Mouse (Mus musculus) heart, embryonic 12.5 days (tissue): ENCODE data around the gene Dnlz. TPM values are rescaled to one million over a fixed set of nuclear protein-coding genes. Genes with fewer than 3 reads are reported as not detected.

ENCODE experiments used
- ATAC-seq: fragments of 200-750 bp; cut with Nextera tagmentation; 2 replicates; pipeline ENCODE4 v1.8.0; 2017; ENCODE audit warnings: moderate TSS enrichment, moderate library complexity; ENCODE audit not compliant: insufficient number of reproducible peaks, low FRiP score
- H3K27ac ChIP-seq: fragments of 300-500 bp; sonication (generic); 2 replicates; pipeline ENCODE4 v1.5.1; 2016; ENCODE audit warnings: mild to moderate bottlenecking, moderate library complexity; ENCODE audit not compliant: poor library complexity, severe bottlenecking
- H3K27me3 ChIP-seq: fragments of 300-500 bp; sonication (generic); replicated peaks from 2 replicates; pipeline ENCODE4 v1.6.1; 2016; ENCODE audit warnings: mild to moderate bottlenecking, moderate library complexity
- H3K36me3 ChIP-seq: fragments of 300-500 bp; sonication (generic); 2 replicates; pipeline ENCODE4 v1.6.1; 2016; ENCODE audit warnings: mild to moderate bottlenecking, moderate library complexity
- H3K4me1 ChIP-seq: fragments of 300-500 bp; sonication (generic); replicated peaks from 2 replicates; pipeline ENCODE4 v1.6.1; 2016; ENCODE audit warnings: mild to moderate bottlenecking
- H3K4me2 ChIP-seq: fragments of 300-500 bp; sonication (generic); 2 replicates; pipeline ENCODE4 v1.6.1; 2016; ENCODE audit warnings: mild to moderate bottlenecking, moderate library complexity
- H3K4me3 ChIP-seq: fragments of 300-500 bp; sonication (generic); 2 replicates; pipeline ENCODE4 v1.5.1; 2016; ENCODE audit warnings: mild to moderate bottlenecking
- H3K9ac ChIP-seq: fragments of 300-500 bp; sonication (generic); 2 replicates; pipeline ENCODE4 v1.6.1; 2016; ENCODE audit warnings: mild to moderate bottlenecking, moderate library complexity
- H3K9me3 ChIP-seq: fragments of 300-500 bp; sonication (generic); replicated peaks from 2 replicates; pipeline ENCODE4 v1.6.1; 2016; ENCODE audit warnings: mild to moderate bottlenecking, moderate library complexity
- WGBS: fragments of 180-500 bp; shearing (Covaris S2); methylation state at CpG from one replicate; pipeline ENCODE4 v1.1.7; 2016; 5-methylcytosine and 5-hydroxymethylcytosine counted together
- polyA plus RNA-seq: library from polyadenylated mRNA; unstranded; fragments of >200 nt; fragmentation: Nextera tagmentation; extraction: Ambion mirVana; gene quantifications from 2 replicates; pipeline ENCODE4 v1.2.1, GENCODE M21; 2016

Dnlz gene
- polyA plus RNA-seq, 1 experiment from 2014 or later: 31.4 TPM

- WGBS: 54% methylated on average over 5 of the region's 5 CpGs
- Histone ChIP-seq H3K27ac (no peak overlapping the region), H3K4me1 (peaks cover 50% of the 10 kb centered on the region)
Measured at GRCm38 (mm10) chr2:26311936-26312335, 40.0 kb downstream of the Dnlz start.

DNA sequence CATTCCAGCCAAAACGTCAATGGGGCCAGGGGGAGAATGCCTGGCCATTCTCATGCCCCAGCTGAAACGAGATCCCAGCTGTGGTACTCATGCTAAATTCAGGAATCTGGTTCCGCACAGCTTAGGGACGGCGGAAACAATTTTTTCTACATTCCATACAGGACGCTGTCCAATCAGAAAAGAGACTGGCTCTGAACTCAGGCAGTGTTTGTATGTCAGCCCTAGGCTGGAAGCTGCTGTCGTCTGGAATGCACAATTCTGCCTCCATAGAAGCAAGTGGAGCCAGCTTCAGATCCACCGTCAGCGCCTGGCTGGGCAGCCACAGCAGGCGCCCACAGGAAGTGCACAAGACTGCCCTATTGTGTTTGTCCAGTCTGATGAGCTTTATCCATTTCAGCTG is 42.2 kb downstream of the Dnlz start:
- Histone ChIP-seq H3K27ac (peak overlapping the region; percentile 77), H3K36me3 (no peaks in the 10 kb centered on the region), H3K4me2 (peak overlapping the region; percentile 30), H3K4me3 (no peak overlapping the region), H3K27me3 (no peaks in the 10 kb centered on the region), H3K9me3 (no peaks in the 10 kb centered on the region), H3K4me1 (peaks cover 35% of the 10 kb centered on the region), H3K9ac (no peak overlapping the region)
- peak; percentile 63; the same call in 1 of the 2 replicates for ATAC-seq
- WGBS: 11% methylated on average over 10 of the region's 10 CpGs

More at GRCm38 (mm10) chr2:26311936-26312335, 40.0 kb downstream of the Dnlz start:
- Histone ChIP-seq H3K36me3 (no peaks in the 10 kb centered on the region), H3K27me3 (no peaks in the 10 kb centered on the region), H3K4me2 (no peak overlapping the region), H3K4me3 (no peak overlapping the region), H3K9ac (no peak overlapping the region), H3K9me3 (no peaks in the 10 kb centered on the region)
- no peak for ATAC-seq

DNA sequence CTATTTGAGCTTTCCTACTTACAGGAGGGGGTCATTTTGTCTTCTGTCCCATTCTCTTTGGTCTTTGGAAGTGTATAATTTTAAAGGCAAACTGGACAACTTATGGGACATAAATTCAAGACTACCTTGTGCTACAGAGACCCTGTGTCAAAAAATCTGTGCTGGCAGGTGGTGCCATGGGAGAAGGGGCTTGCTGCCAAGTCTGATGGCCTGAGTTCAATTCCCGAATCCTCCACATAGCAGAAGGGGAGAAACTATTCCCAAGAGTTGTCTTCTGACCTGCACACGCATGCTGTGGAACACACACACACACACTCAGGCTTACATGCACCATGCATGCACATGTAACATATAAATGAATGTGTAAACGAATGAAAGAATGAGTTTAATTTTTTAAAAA is 45.2 kb downstream of the Dnlz start:
- Histone ChIP-seq H3K27me3 (no peaks in the 10 kb centered on the region), H3K9ac (no peak overlapping the region), H3K36me3 (no peaks in the 10 kb centered on the region), H3K4me3 (no peak overlapping the region), H3K4me1 (peaks cover 18% of the 10 kb centered on the region), H3K9me3 (no peaks in the 10 kb centered on the region), H3K4me2 (no peak overlapping the region), H3K27ac (no peak overlapping the region)
- WGBS: 80% methylated on average over 3 of the region's 3 CpGs
- ATAC-seq: no peak

GRCm38 (mm10) chr2:26305555-26305954 is 46.4 kb downstream of the Dnlz start:
- Histone ChIP-seq H3K4me1 (peaks cover 17% of the 10 kb centered on the region), H3K4me2 (no peak overlapping the region), H3K27me3 (no peaks in the 10 kb centered on the region), H3K27ac (no peak overlapping the region), H3K9me3 (no peaks in the 10 kb centered on the region), H3K9ac (no peak overlapping the region), H3K4me3 (no peak overlapping the region), H3K36me3 (no peaks in the 10 kb centered on the region)
- 63% methylated on average over 2 of the region's 2 CpGs for WGBS
- ATAC-seq: no peak

GRCm38 (mm10) chr2:26304711-26305110 is 47.2 kb downstream of the Dnlz start:
- WGBS: 73% methylated on average over 1 of the region's 1 CpGs
- H3K9me3 ChIP-seq: no peaks in the 10 kb centered on the region
- peaks cover 18% of the 10 kb centered on the region for H3K4me1 ChIP-seq
- H3K27me3 ChIP-seq: no peaks in the 10 kb centered on the region
- ATAC-seq: no peak
- no peak overlapping the region for H3K9ac ChIP-seq
- no peak overlapping the region for H3K4me3 ChIP-seq
- H3K4me2 ChIP-seq: no peak overlapping the region
- H3K36me3 ChIP-seq: no peaks in the 10 kb centered on the region
- no peak overlapping the region for H3K27ac ChIP-seq

GRCm38 (mm10) chr2:26302005-26302503 is 49.9 kb downstream of the Dnlz start:
- Histone ChIP-seq H3K9ac (no peak overlapping the region), H3K4me3 (no peak overlapping the region), H3K36me3 (no peaks in the 10 kb centered on the region), H3K27me3 (no peaks in the 10 kb centered on the region), H3K9me3 (no peaks in the 10 kb centered on the region), H3K4me2 (no peak overlapping the region), H3K4me1 (peaks cover 37% of the 10 kb centered on the region), H3K27ac (no peak overlapping the region)
- ATAC-seq: no peak
- 83% methylated on average over 10 of the region's 10 CpGs for WGBS

GRCm38 (mm10) chr2:26300808-26301174 is 51.1 kb downstream of the Dnlz start:
- Histone ChIP-seq H3K27me3 (no peaks in the 10 kb centered on the region), H3K4me3 (no peak overlapping the region), H3K9me3 (no peaks in the 10 kb centered on the region), H3K36me3 (no peaks in the 10 kb centered on the region), H3K4me1 (peaks cover 45% of the 10 kb centered on the region), H3K9ac (no peak overlapping the region), H3K27ac (no peak overlapping the region), H3K4me2 (peak overlapping the region; percentile 20; the same call in 1 of the 2 replicates)
- ATAC-seq: no peak; the same call in 1 of the 2 replicates
- WGBS: 3% methylated on average over 3 of the region's 3 CpGs

DNA sequence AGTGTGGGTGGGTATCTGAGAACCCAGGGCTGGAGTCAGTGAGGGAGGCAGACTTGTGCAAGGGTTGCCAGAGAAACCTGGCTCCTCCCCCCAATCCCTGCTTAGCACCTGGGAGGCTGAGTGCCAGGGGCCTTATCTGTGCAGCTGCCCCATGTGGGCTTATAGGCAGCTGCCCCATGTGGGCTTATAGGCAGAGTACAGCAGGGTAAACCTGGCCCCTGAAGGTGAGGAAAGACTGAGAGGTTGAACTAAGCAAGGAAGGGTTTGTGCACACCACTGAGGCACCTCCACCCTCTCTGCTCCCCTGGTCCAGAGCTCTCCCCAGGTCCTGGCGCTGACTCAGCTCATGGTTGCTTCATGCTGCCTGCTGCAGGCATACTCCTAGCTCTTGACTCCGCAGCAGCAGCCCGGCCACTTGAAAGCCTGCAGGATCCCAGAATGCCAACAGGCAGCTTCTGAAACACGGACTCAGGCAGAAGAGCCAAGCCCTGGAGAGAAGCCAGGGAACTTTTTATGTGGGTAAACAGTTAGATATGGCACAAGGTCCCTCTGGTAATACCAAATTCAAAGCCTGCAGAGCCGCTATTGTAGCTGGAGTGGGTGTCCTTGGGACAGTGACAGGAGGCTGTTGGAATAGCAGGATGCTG is 51.6 kb downstream of the Dnlz start:
- WGBS: 33% methylated on average over 5 of the region's 5 CpGs
- Histone ChIP-seq H3K36me3 (no peaks in the 10 kb centered on the region), H3K9ac (no peak overlapping the region), H3K4me1 (peaks cover 45% of the 10 kb centered on the region), H3K27me3 (no peaks in the 10 kb centered on the region), H3K4me2 (peak overlapping the region; percentile 20; the same call in 1 of the 2 replicates), H3K9me3 (no peaks in the 10 kb centered on the region), H3K4me3 (no peak overlapping the region), H3K27ac (0 out of 2 replicates have a peak overlapping the region, but pooled peaks have one; percentile 20)
- no peak for ATAC-seq

DNA sequence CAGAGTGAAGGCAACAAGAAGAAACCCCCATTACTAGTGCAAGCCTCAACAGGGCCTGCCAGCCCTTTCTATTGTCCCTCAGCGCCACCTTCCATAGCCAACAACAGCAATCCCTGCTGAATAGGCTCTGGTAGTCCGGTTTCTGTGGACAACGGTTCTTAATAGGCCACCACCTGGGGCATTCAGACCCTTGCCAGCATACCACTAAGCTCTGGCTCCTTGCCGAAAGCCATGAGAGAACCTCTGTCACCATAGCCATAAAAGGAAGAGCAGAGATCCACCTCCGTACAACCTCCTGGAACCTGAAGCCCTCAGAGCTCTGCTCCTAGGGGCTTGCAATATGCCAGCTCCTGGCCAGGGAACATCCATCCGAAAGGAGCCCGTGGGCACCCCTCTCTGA is 52.6 kb downstream of the Dnlz start:
- Histone ChIP-seq H3K36me3 (no peaks in the 10 kb centered on the region), H3K4me3 (no peak overlapping the region), H3K4me1 (peaks cover 45% of the 10 kb centered on the region), H3K9ac (0 out of 2 replicates have a peak overlapping the region, but pooled peaks have one; percentile 10), H3K27ac (no peak overlapping the region), H3K27me3 (no peaks in the 10 kb centered on the region), H3K4me2 (no peak overlapping the region), H3K9me3 (no peaks in the 10 kb centered on the region)
- 60% methylated on average over 7 of the region's 7 CpGs for WGBS
- ATAC-seq: no peak

GRCm38 (mm10) chr2:26298856-26299230 is 53.1 kb downstream of the Dnlz start:
- H3K4me3 ChIP-seq: no peak overlapping the region
- no peak for ATAC-seq
- 0 out of 2 replicates have a peak overlapping the region, but pooled peaks have one; percentile 10 for H3K9ac ChIP-seq
- H3K9me3 ChIP-seq: no peaks in the 10 kb centered on the region
- H3K36me3 ChIP-seq: no peaks in the 10 kb centered on the region
- H3K4me1 ChIP-seq: peaks cover 45% of the 10 kb centered on the region
- peak overlapping the region; percentile 66 for H3K4me2 ChIP-seq
- H3K27me3 ChIP-seq: no peaks in the 10 kb centered on the region
- 39% methylated on average over 4 of the region's 4 CpGs for WGBS
- 0 out of 2 replicates have a peak overlapping the region, but pooled peaks have one; percentile 10 for H3K27ac ChIP-seq

DNA sequence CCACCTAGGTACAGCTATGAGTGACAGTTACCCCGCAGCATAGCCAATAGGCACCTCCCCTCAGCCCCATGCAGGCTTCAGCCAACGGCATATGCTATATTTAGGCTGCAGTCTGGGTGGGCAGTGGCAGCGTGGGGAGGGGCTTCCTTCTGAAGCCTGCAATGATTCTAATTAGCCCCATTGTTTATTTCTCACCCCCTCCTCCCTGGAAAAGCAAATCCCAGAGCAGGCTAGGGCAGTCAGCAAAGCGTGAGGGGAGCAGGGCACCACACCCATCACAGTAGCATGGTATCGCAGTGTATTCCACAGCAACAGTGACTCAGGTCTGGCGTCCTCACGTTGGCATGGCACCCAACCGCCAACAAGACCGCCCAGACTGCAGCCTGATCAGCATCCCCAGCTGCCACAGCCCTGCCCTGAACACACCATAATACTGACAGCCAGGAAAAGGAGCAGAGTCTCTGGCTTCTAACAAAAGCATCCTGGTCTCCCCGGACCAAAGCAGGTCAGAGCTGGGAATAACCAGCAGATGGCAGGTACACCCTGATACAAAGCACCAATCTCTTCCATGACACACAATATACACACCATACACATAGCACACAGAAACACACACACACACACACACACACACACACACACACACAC is 53.6 kb downstream of the Dnlz start:
- ATAC-seq: peak; percentile 62
- no peaks in the 10 kb centered on the region for H3K9me3 ChIP-seq
- H3K4me1 ChIP-seq: peaks cover 45% of the 10 kb centered on the region
- H3K36me3 ChIP-seq: no peaks in the 10 kb centered on the region
- peak overlapping the region; percentile 33; the same call in 1 of the 2 replicates for H3K9ac ChIP-seq
- no peaks in the 10 kb centered on the region for H3K27me3 ChIP-seq
- peak overlapping the region; percentile 31 for H3K4me3 ChIP-seq
- WGBS: 3% methylated on average over 10 of the region's 10 CpGs
- H3K27ac ChIP-seq: peak overlapping the region; percentile 10; the same call in 1 of the 2 replicates
- peak overlapping the region; percentile 66 for H3K4me2 ChIP-seq
